Mouse (Mus musculus): Measurements from ENCODE around the gene Inafm1. TPM values are rescaled to one million over a fixed set of nuclear protein-coding genes. Genes with fewer than 3 reads are reported as not detected.
"Not testable (repeated sequence)": the region's sequence is repeated elsewhere in the genome, so short reads cannot be mapped to it uniquely, and the experiment has no call there.

Gene Inafm1
- polyA plus RNA-seq, 1 experiment from 2014 or later, result 11.7 TPM

GRCm38 (mm10) chr7:16272681-16273080, 736 bp downstream of the Inafm1 start:
- peak overlapping the region; percentile 76 to 81 for H3K4me3 ChIP-seq (ENCODE audit: control insufficient read depth in 1 of 2, insufficient read depth in 1 of 2, low read depth in 1 of 2, low read length in 2 of 2)
- peak overlapping the region; percentile 97 for H3K4me2 ChIP-seq (ENCODE audit: low read length)
- peak overlapping the region; percentile 85 for H3K9ac ChIP-seq (ENCODE audit: low read length)
- WGBS, result under 1% methylated on average over 40 of the region's 46 CpGs
- peaks cover 14 to 20% of the 10 kb centered on the region in 2 experiments for H3K4me1 ChIP-seq (ENCODE audit: control insufficient read depth in 2 of 2, insufficient read depth in 2 of 2, low read length in 2 of 2)
- H3K27ac ChIP-seq (replicated peaks in 1 of 2; ENCODE audit: control insufficient read depth in 1 of 2, insufficient read depth in 1 of 2, low read depth in 2 of 2, low read length in 2 of 2), result peak overlapping the region; percentile 54 to 89
- ATAC-seq (ENCODE audit: insufficient number of reproducible peaks, insufficient read depth, low FRiP score, low read depth), result peak; percentile 74
- H3K9me3 ChIP-seq (ENCODE audit: control insufficient read depth, low read length), result no peaks in the 10 kb centered on the region
- no peaks in the 10 kb centered on the region for H3K27me3 ChIP-seq (ENCODE audit: control insufficient read depth, insufficient read depth, low read length)
- peaks cover 27% of the 10 kb centered on the region for H3K36me3 ChIP-seq (ENCODE audit: control insufficient read depth, insufficient read depth, low read length)

GRCm38 (mm10) chr7:16271139-16271538, 2.3 kb downstream of the Inafm1 start:
- Histone ChIP-seq H3K9me3 (ENCODE audit: control insufficient read depth, low read length) (no peaks in the 10 kb centered on the region), H3K4me3 (ENCODE audit: control insufficient read depth in 1 of 2, insufficient read depth in 1 of 2, low read depth in 1 of 2, low read length in 2 of 2) (no peak overlapping the region), H3K36me3 (ENCODE audit: control insufficient read depth, insufficient read depth, low read length) (peaks cover 12% of the 10 kb centered on the region), H3K27me3 (ENCODE audit: control insufficient read depth, insufficient read depth, low read length) (no peaks in the 10 kb centered on the region), H3K9ac (ENCODE audit: low read length) (no peak overlapping the region; the same call in 1 of the 2 replicates), H3K4me2 (ENCODE audit: low read length) (0 out of 2 replicates have a peak overlapping the region, but pooled peaks have one; percentile 97), H3K27ac (replicated peaks in 1 of 2; ENCODE audit: control insufficient read depth in 1 of 2, insufficient read depth in 1 of 2, low read depth in 2 of 2, low read length in 2 of 2) (no peak overlapping the region), H3K4me1 (ENCODE audit: control insufficient read depth in 2 of 2, insufficient read depth in 2 of 2, low read length in 2 of 2) (peaks cover 14 to 20% of the 10 kb centered on the region in 2 experiments)
- WGBS, result 57% methylated on average over 1 of the region's 1 CpGs
- no peak for ATAC-seq (ENCODE audit: insufficient number of reproducible peaks, insufficient read depth, low FRiP score, low read depth)

- H3K4me3 ChIP-seq (ENCODE audit: control insufficient read depth in 1 of 2, insufficient read depth in 1 of 2, low read depth in 1 of 2, low read length in 2 of 2); H3K36me3 ChIP-seq (ENCODE audit: control insufficient read depth, insufficient read depth, low read length); ATAC-seq (ENCODE audit: insufficient number of reproducible peaks, insufficient read depth, low FRiP score, low read depth); H3K27me3 ChIP-seq (ENCODE audit: control insufficient read depth, insufficient read depth, low read length); H3K9ac ChIP-seq (ENCODE audit: low read length); H3K4me1 ChIP-seq (ENCODE audit: control insufficient read depth in 2 of 2, insufficient read depth in 2 of 2, low read length in 2 of 2); H3K9me3 ChIP-seq (ENCODE audit: control insufficient read depth, low read length); H3K27ac ChIP-seq (replicated peaks in 1 of 2; ENCODE audit: control insufficient read depth in 1 of 2, insufficient read depth in 1 of 2, low read depth in 2 of 2, low read length in 2 of 2); H3K4me2 ChIP-seq (ENCODE audit: low read length): not testable (repeated sequence)
- WGBS, result 79% methylated on average over 7 of the region's 7 CpGs
Measured at GRCm38 (mm10) chr7:16266593-16266992, 6.8 kb downstream of the Inafm1 start.

- ATAC-seq (ENCODE audit: insufficient number of reproducible peaks, insufficient read depth, low FRiP score, low read depth), result no peak
- H3K9ac ChIP-seq (ENCODE audit: low read length), result no peak overlapping the region
- H3K9me3 ChIP-seq (ENCODE audit: control insufficient read depth, low read length), result 0 out of 2 replicates have a peak, but pooled peaks cover 7% of the 10 kb centered on the region
- H3K4me2 ChIP-seq (ENCODE audit: low read length), result no peak overlapping the region
- H3K27ac ChIP-seq (replicated peaks in 1 of 2; ENCODE audit: control insufficient read depth in 1 of 2, insufficient read depth in 1 of 2, low read depth in 2 of 2, low read length in 2 of 2), result no peak overlapping the region
- H3K36me3 ChIP-seq (ENCODE audit: control insufficient read depth, insufficient read depth, low read length), result no peaks in the 10 kb centered on the region
- 80% methylated on average over 11 of the region's 11 CpGs for WGBS
- H3K4me1 ChIP-seq (ENCODE audit: control insufficient read depth in 2 of 2, insufficient read depth in 2 of 2, low read length in 2 of 2), result no peaks in the 10 kb centered on the region
- H3K27me3 ChIP-seq (ENCODE audit: control insufficient read depth, insufficient read depth, low read length), result no peaks in the 10 kb centered on the region
- H3K4me3 ChIP-seq (ENCODE audit: control insufficient read depth in 1 of 2, insufficient read depth in 1 of 2, low read depth in 1 of 2, low read length in 2 of 2), result no peak overlapping the region
Measured at GRCm38 (mm10) chr7:16265856-16266255, 7.6 kb downstream of the Inafm1 start.

- H3K27me3 ChIP-seq (ENCODE audit: control insufficient read depth, insufficient read depth, low read length), result no peaks in the 10 kb centered on the region
- H3K36me3 ChIP-seq (ENCODE audit: control insufficient read depth, insufficient read depth, low read length), result no peaks in the 10 kb centered on the region
- ATAC-seq (ENCODE audit: insufficient number of reproducible peaks, insufficient read depth, low FRiP score, low read depth), result no peak
- 0 out of 2 replicates have a peak, but pooled peaks cover 7% of the 10 kb centered on the region for H3K9me3 ChIP-seq (ENCODE audit: control insufficient read depth, low read length)
- H3K9ac ChIP-seq (ENCODE audit: low read length), result no peak overlapping the region
- H3K4me2 ChIP-seq (ENCODE audit: low read length), result no peak overlapping the region
- no peak overlapping the region for H3K4me3 ChIP-seq (ENCODE audit: control insufficient read depth in 1 of 2, insufficient read depth in 1 of 2, low read depth in 1 of 2, low read length in 2 of 2)
- no peaks in the 10 kb centered on the region for H3K4me1 ChIP-seq (ENCODE audit: control insufficient read depth in 2 of 2, insufficient read depth in 2 of 2, low read length in 2 of 2)
- no peak overlapping the region for H3K27ac ChIP-seq (replicated peaks in 1 of 2; ENCODE audit: control insufficient read depth in 1 of 2, insufficient read depth in 1 of 2, low read depth in 2 of 2, low read length in 2 of 2)
- 73% methylated on average over 5 of the region's 5 CpGs for WGBS
Measured at GRCm38 (mm10) chr7:16263843-16264242, 9.6 kb downstream of the Inafm1 start.

- H3K36me3 ChIP-seq (ENCODE audit: control insufficient read depth, insufficient read depth, low read length), result no peaks in the 10 kb centered on the region
- ATAC-seq (ENCODE audit: insufficient number of reproducible peaks, insufficient read depth, low FRiP score, low read depth), result no peak
- WGBS, result 26% methylated on average over 8 of the region's 8 CpGs
- no peak overlapping the region for H3K27ac ChIP-seq (replicated peaks in 1 of 2; ENCODE audit: control insufficient read depth in 1 of 2, insufficient read depth in 1 of 2, low read depth in 2 of 2, low read length in 2 of 2)
- H3K9me3 ChIP-seq (ENCODE audit: control insufficient read depth, low read length), result 0 out of 2 replicates have a peak, but pooled peaks cover 7% of the 10 kb centered on the region
- H3K4me2 ChIP-seq (ENCODE audit: low read length), result no peak overlapping the region
- H3K27me3 ChIP-seq (ENCODE audit: control insufficient read depth, insufficient read depth, low read length), result no peaks in the 10 kb centered on the region
- no peak overlapping the region for H3K9ac ChIP-seq (ENCODE audit: low read length)
- H3K4me3 ChIP-seq (ENCODE audit: control insufficient read depth in 1 of 2, insufficient read depth in 1 of 2, low read depth in 1 of 2, low read length in 2 of 2), result no peak overlapping the region
- H3K4me1 ChIP-seq (ENCODE audit: control insufficient read depth in 2 of 2, insufficient read depth in 2 of 2, low read length in 2 of 2), result no peaks in the 10 kb centered on the region
Measured at GRCm38 (mm10) chr7:16263015-16263787, 10.2 kb downstream of the Inafm1 start.

- WGBS, result 47% methylated on average over 1 of the region's 1 CpGs
- no peaks in the 10 kb centered on the region for H3K4me1 ChIP-seq (ENCODE audit: control insufficient read depth in 2 of 2, insufficient read depth in 2 of 2, low read length in 2 of 2)
- ATAC-seq (ENCODE audit: insufficient number of reproducible peaks, insufficient read depth, low FRiP score, low read depth), result no peak
- H3K4me3 ChIP-seq (ENCODE audit: control insufficient read depth in 1 of 2, insufficient read depth in 1 of 2, low read depth in 1 of 2, low read length in 2 of 2), result no peak overlapping the region
- 0 out of 2 replicates have a peak, but pooled peaks cover 7% of the 10 kb centered on the region for H3K9me3 ChIP-seq (ENCODE audit: control insufficient read depth, low read length)
- no peaks in the 10 kb centered on the region for H3K27me3 ChIP-seq (ENCODE audit: control insufficient read depth, insufficient read depth, low read length)
- H3K27ac ChIP-seq (replicated peaks in 1 of 2; ENCODE audit: control insufficient read depth in 1 of 2, insufficient read depth in 1 of 2, low read depth in 2 of 2, low read length in 2 of 2), result no peak overlapping the region
- H3K36me3 ChIP-seq (ENCODE audit: control insufficient read depth, insufficient read depth, low read length), result no peaks in the 10 kb centered on the region
- H3K9ac ChIP-seq (ENCODE audit: low read length), result no peak overlapping the region
- no peak overlapping the region for H3K4me2 ChIP-seq (ENCODE audit: low read length)
Measured at GRCm38 (mm10) chr7:16261097-16261496, 12.3 kb downstream of the Inafm1 start.

All from heart, embryonic 14.5 days (tissue).